Mouse (Mus musculus): ENCODE measurements around the gene Prkcz.

DNA sequence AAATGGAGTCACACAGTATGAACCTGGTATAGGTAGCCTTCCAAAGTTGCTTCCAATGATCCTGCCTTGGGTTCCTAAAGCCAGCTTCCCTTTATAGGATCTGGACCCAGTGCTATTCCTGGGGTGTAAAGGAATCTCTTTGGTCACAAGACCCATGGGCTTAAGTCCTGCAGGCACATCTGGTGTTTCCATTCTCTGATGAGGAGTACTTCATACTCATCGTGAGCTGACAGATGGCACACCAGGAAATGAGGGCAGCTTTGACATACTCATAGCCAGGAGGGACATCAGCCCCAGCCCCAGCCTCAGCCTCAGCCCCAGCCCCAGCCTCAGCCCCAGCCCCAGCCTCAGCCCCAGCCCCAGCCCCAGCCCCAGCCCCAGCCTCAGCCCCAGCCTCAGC is 41.3 kb upstream of the Prkcz start:
- no peak for TF ChIP-seq CTCF (IDR thresholded peaks at IDR 0.05; ENCODE audit: low read depth)
- no peak for TF ChIP-seq EP300 (IDR thresholded peaks at IDR 0.05; ENCODE audit: low read depth)
